Mouse (Mus musculus) liver, adult 2 months (tissue): ENCODE measurements at regions not wholly inside any gene's neighbourhood (a gene's known extent, or its start where the extent isn't known, plus 50 kb on each side); places are given as distances from the start of the nearest gene placed in this dataset.

Experiments used
- CTCF ChIP-seq: fragments of 200-500 bp; IDR thresholded peaks from 2 replicates; pipeline ENCODE4 v1.5.1; 2011; ENCODE audit warnings: low read depth, low read length, control low read depth
- POLR2A ChIP-seq: fragments of 200-500 bp; IDR thresholded peaks from 2 replicates; pipeline ENCODE4 v1.6.1; 2011; ENCODE audit warnings: low read length, control low read depth; ENCODE audit not compliant: insufficient read depth; ENCODE audit errors: extremely low read depth

DNA sequence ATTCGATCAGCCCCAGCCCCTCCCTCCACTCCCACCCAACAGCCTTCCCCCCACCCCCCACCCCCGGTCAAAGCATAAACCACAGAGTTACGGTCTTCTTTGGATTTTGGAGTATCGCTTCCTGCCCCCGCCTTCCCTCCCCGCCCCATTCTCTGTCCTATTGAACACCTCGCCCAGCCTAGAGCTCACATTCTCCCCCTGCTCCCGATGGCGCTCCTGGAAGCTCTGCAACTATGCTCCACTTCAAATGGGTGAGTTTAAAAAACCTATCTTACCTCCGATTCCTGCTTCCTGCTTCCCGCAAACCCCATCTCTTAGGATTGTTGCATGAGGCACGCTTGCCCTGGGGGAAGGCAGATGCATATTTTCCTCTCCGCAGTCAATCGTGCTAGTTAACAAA lies 419.7 kb upstream of the Ubash3b start:
- no peak for TF ChIP-seq CTCF
- TF ChIP-seq POLR2A: no peak
